Mouse (Mus musculus) ES-E14 (cell line): ENCODE measurements around the gene Adgrg5. TPM values are rescaled to one million over a fixed set of nuclear protein-coding genes. Genes with fewer than 3 reads are reported as not detected.

ENCODE experiments used
- DNase-seq: peaks from one replicate; pipeline ENCODE4 v3.0.0-alpha.2; 2013; ENCODE audit warnings: low read depth, low spot score
- H3K27ac ChIP-seq: 2 replicates; pipeline ENCODE4 v1.5.1; 2012; ENCODE audit warnings: low read depth, mild to moderate bottlenecking, low read length, moderate library complexity, mixed read lengths; ENCODE audit not compliant: poor library complexity, insufficient read depth, severe bottlenecking
- H3K36me3 ChIP-seq: 2 replicates; pipeline ENCODE4 v1.6.1; 2012; ENCODE audit warnings: mild to moderate bottlenecking, low read length, moderate library complexity, mixed read lengths; ENCODE audit not compliant: control insufficient read depth, poor library complexity, insufficient read depth, severe bottlenecking
- H3K4me1 ChIP-seq, 2 experiments: fragments of 150-350 bp in 1 of 2; sonication (generic) in 1 of 2; 2 replicates each; pipeline ENCODE4 v1.6.1; 2012; ENCODE audit warnings: low read length in 2 of 2, mild to moderate bottlenecking in 1 of 2, mixed read lengths in 1 of 2; ENCODE audit not compliant: control insufficient read depth in 2 of 2, insufficient read depth in 2 of 2, poor library complexity in 1 of 2
- H3K4me3 ChIP-seq, 2 experiments: fragments of 150-350 bp in 1 of 2; sonication (generic) in 1 of 2; 2 replicates each; pipeline ENCODE4 v1.5.1; 2012; ENCODE audit warnings: low read length in 2 of 2, low read depth in 1 of 2, mild to moderate bottlenecking in 1 of 2, mixed read lengths in 1 of 2; ENCODE audit not compliant: insufficient read depth in 1 of 2, poor library complexity in 1 of 2, severe bottlenecking in 1 of 2
- H3K9ac ChIP-seq: 2 replicates; pipeline ENCODE4 v1.6.1; 2012; ENCODE audit warnings: low read depth, mild to moderate bottlenecking, low read length, mixed read lengths; ENCODE audit not compliant: poor library complexity, insufficient read depth, severe bottlenecking
- H3K9me3 ChIP-seq: fragments of 150-350 bp; sonication (generic); 2 replicates; pipeline ENCODE4 v1.6.1; 2012; ENCODE audit warnings: low read depth, mild to moderate bottlenecking, low read length; ENCODE audit not compliant: control insufficient read depth, insufficient read depth
- CHD2 ChIP-seq: IDR thresholded peaks from 2 replicates; pipeline ENCODE4 v1.6.1; 2014; ENCODE audit warnings: mild to moderate bottlenecking, low read depth, low read length, inconsistent platforms
- HCFC1 ChIP-seq: IDR thresholded peaks from 2 replicates; pipeline ENCODE4 v1.6.1; 2012; ENCODE audit warnings: low read length, inconsistent platforms, borderline replicate concordance; ENCODE audit not compliant: insufficient read depth
- MAFK ChIP-seq: IDR thresholded peaks from 2 replicates; pipeline ENCODE4 v1.6.1; 2014; ENCODE audit warnings: mild to moderate bottlenecking, low read depth, low read length, inconsistent platforms; ENCODE audit not compliant: insufficient read depth
- ZC3H11A ChIP-seq: IDR thresholded peaks from 2 replicates; pipeline ENCODE4 v1.6.1; 2012; ENCODE audit warnings: low read depth, mild to moderate bottlenecking, inconsistent platforms, low read length, borderline replicate concordance
- ZNF384 ChIP-seq: IDR thresholded peaks from 2 replicates; pipeline ENCODE4 v1.6.1; 2012; ENCODE audit warnings: low read depth, low read length, inconsistent platforms
- in situ Hi-C, 2 experiments: fragments of 600-800 bp; cut with MboI; formaldehyde crosslinking; loops; one replicate each; pipeline ENCODE4 v1.15.1; 2025; ENCODE audit warnings: low sequenced_read_pairs in 2 of 2, inconsistent platforms in 1 of 2; ENCODE audit not compliant: unreplicated experiment in 2 of 2
- total RNA-seq: library from RNA; depleted of rRNA; stranded (reverse); fragments of 300-350 nt; gene quantifications from 2 replicates; pipeline ENCODE4 v1.2.3, GENCODE M21; 2012; rRNA removed

Gene Adgrg5
- 1.1 and 2.2 TPM in 2 replicates for total RNA-seq

GRCm38 (mm10) chr8:94923405-94923804 lies at the start of gene Adgrg5:
Gene Adgrg5, plus strand, starts transcription at chr8:94923694.
- TF ChIP-seq MAFK (no peak), ZC3H11A (no peak), CHD2 (no peak), ZNF384 (no peak), HCFC1 (no peak)
- peaks cover 18 to 19% of the 10 kb centered on the region in 2 experiments for H3K4me1 ChIP-seq
- H3K9me3 ChIP-seq: no peaks in the 10 kb centered on the region
- peak within 1 kb of the TSS in 1 of 2 experiments; percentile 16; a peak in 1 of 4 replicates for H3K4me3 ChIP-seq
- DNase-seq: no peak
- H3K36me3 ChIP-seq: no peaks in the 10 kb centered on the region
- H3K9ac ChIP-seq: no peak within 1 kb of the TSS
- peak within 1 kb of the TSS; percentile 18; the same call in 1 of the 2 replicates for H3K27ac ChIP-seq
- in situ Hi-C loops: no loop called here

- peak; percentile 70 for DNase-seq
- H3K4me3 ChIP-seq: no peak overlapping the region
- H3K4me1 ChIP-seq: peaks cover 5 to 20% of the 10 kb centered on the region in 2 experiments; a peak in 2 of 4 replicates
- H3K9ac ChIP-seq: no peak overlapping the region
- no peaks in the 10 kb centered on the region for H3K36me3 ChIP-seq
- in situ Hi-C loops: no loop called here
- TF ChIP-seq MAFK: no peak
- TF ChIP-seq ZC3H11A: 0 out of 2 replicates have a peak, but pooled peaks have one; percentile 12
- TF ChIP-seq HCFC1: no peak
- TF ChIP-seq ZNF384: no peak
- no peak for TF ChIP-seq CHD2
- no peak overlapping the region for H3K27ac ChIP-seq
- no peaks in the 10 kb centered on the region for H3K9me3 ChIP-seq
Measured at GRCm38 (mm10) chr8:94874358-94874757, 49.1 kb upstream of the Adgrg5 start.

- Histone ChIP-seq H3K36me3 (no peaks in the 10 kb centered on the region), H3K9me3 (no peaks in the 10 kb centered on the region), H3K4me1 (peaks cover 5 to 20% of the 10 kb centered on the region in 2 experiments; a peak in 2 of 4 replicates), H3K9ac (peak overlapping the region; percentile 39; the same call in 1 of the 2 replicates), H3K4me3 (peak overlapping the region; percentile 64 to 78), H3K27ac (no peak overlapping the region)
- in situ Hi-C loops: no loop called here
- no peak for DNase-seq
- TF ChIP-seq HCFC1 (no peak), ZNF384 (no peak), CHD2 (no peak), ZC3H11A (no peak), MAFK (no peak)
Measured at GRCm38 (mm10) chr8:94875096-94875870, 48.2 kb upstream of the Adgrg5 start.

GRCm38 (mm10) chr8:94875871-94876150 lies 47.7 kb upstream of the Adgrg5 start:
- in situ Hi-C loops: no loop called here
- no peak for TF ChIP-seq CHD2
- no peaks in the 10 kb centered on the region for H3K9me3 ChIP-seq
- H3K27ac ChIP-seq: no peak overlapping the region
- peak overlapping the region; percentile 39; the same call in 1 of the 2 replicates for H3K9ac ChIP-seq
- DNase-seq: no peak
- H3K4me3 ChIP-seq: peak overlapping the region; percentile 64 to 78
- no peaks in the 10 kb centered on the region for H3K36me3 ChIP-seq
- H3K4me1 ChIP-seq: peaks cover 5 to 15% of the 10 kb centered on the region in 2 experiments; a peak in 2 of 4 replicates
